Mouse (Mus musculus) macrophage (primary cell): ENCODE measurements at regions not wholly inside any gene's neighbourhood (a gene's known extent, or its start where the extent isn't known, plus 50 kb on each side); places are given as distances from the start of the nearest gene placed in this dataset.
A peak's percentile ranks its signal among the peaks of the same experiment; 100 is the strongest.

ENCODE experiments used
- H3K27ac ChIP-seq: fragments of 350-480 bp; formaldehyde crosslinking; 2 replicates; pipeline ENCODE4 v1.9.0; 2021
- H3K36me3 ChIP-seq: fragments of 350-480 bp; formaldehyde crosslinking; 2 replicates; pipeline ENCODE4 v1.9.0; 2021; ENCODE audit errors: inconsistent target
- H3K4me3 ChIP-seq: fragments of 350-480 bp; formaldehyde crosslinking; 2 replicates; pipeline ENCODE4 v1.9.0; 2021; ENCODE audit errors: inconsistent target
- H3K79me2 ChIP-seq: fragments of 350-480 bp; formaldehyde crosslinking; 2 replicates; pipeline ENCODE4 v1.9.0; 2021; ENCODE audit errors: inconsistent target
- WGBS: methylation state at CpG from one replicate; pipeline ENCODE4 v1.1.7; 2026; ENCODE audit warnings: inconsistent platforms; ENCODE audit not compliant: missing documents; 5-methylcytosine and 5-hydroxymethylcytosine counted together

DNA sequence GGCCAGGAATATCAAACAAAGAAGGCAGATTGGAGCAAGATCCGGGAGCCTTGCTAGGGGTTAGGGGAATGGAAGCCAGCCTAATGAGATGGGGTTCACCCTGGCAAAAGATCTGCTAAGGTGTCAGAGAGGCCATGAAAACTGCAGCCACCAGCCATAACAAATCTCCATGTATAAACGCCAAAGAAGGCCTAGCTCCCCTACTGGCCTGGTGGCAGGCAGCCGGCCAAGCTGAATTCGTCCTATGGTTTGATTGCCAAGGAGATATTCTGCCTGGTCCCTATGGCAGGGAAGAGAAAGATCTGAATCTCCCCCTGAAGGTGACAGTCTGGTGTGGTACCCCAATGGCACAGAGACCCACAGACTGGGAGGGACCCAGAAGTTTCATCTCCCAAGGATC, 104.8 kb upstream of the E030018B13Rik start:
- Histone ChIP-seq H3K27ac (no peak overlapping the region), H3K36me3 (no peaks in the 10 kb centered on the region), H3K79me2 (no peaks in the 10 kb centered on the region), H3K4me3 (no peak overlapping the region)
- 100% methylated on average over 4 of the region's 4 CpGs for WGBS

DNA sequence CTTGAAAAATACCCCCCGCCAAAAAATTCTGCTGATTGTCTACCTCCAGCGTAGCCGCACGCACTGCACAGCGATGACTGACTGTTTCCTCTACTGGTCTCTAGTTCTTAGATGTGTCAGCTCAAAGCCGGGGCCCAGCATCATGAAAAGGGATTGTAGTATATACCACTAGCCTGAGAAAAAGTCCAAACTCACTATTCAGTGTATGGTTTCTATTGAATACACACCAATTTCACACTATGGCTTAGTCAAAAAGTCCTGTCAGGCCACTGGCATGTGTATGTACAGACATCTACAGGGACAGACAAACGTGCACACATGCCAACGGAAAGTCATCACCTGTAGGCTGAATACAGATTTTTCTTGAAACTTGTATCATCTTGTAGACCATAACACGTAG, 101.1 kb upstream of the E030018B13Rik start:
- Histone ChIP-seq H3K36me3 (no peaks in the 10 kb centered on the region), H3K27ac (no peak overlapping the region), H3K4me3 (no peak overlapping the region), H3K79me2 (no peaks in the 10 kb centered on the region)
- 94% methylated on average over 8 of the region's 9 CpGs for WGBS

DNA sequence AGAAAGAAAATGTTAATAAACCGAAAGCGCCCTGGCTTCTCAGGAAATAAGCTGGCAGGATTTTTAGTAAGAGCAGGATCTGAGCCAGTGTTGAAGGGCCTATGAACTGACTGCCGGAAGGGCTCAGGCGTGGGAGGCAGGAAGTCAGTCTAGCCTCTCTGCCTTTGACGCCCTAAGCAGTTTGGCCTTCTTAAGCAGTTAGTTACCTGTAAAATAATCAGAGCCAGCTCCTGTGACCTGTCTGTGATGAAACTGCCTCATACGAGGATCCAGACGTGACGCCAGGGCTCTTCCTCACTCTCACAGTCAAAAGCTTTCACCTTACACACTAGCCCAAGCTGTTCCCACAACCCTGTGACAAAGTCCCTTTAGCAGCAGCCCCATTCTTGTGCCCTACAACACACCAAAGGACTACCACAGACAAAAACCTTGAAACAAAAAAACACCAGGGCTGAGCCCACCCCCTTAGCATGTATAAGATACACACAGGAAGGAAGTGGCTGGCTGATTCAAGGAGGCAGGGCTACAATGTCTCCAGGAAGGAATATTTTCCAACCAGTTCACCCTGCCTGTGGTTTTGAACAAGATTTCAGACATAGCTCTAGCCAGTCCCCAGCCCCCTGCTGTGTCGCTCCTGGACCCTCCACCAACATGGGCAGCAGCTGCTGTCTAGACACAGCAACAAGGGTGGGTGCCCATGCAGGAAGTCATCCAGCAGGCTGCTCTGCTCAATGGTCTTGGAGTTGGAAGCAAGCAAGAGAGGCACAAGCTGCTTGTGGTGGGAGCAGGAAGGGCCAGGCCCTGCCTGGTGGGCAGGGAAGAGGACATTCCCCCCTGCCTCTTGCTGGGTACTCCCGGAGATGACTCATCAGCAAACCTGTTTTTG, 100.4 kb upstream of the E030018B13Rik start:
- Histone ChIP-seq H3K27ac (peak overlapping the region; percentile 35), H3K4me3 (no peak overlapping the region), H3K36me3 (no peaks in the 10 kb centered on the region), H3K79me2 (no peaks in the 10 kb centered on the region)
- 52% methylated on average over 10 of the region's 10 CpGs for WGBS

DNA sequence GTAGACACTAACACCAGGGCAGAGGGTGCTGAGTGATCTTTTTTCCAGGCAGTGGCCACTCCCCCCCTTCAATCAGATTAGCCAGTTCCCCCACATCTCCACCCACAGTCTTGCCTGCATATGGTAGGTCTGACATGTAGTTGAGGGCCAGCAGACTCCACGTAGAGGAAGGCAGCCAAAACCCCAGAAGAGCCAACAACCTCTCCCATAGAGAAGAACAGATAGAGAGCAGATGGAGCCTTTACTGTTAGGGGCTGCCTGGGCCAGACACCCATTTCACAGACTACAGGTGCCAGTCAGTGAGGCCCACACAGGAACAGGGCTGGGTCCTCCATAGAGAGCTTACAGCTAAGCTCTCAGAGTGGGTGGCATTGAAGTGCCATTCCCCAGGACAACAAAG, 99.2 kb upstream of the E030018B13Rik start:
- H3K4me3 ChIP-seq, result no peak overlapping the region
- no peak overlapping the region for H3K27ac ChIP-seq
- no peaks in the 10 kb centered on the region for H3K79me2 ChIP-seq
- H3K36me3 ChIP-seq, result no peaks in the 10 kb centered on the region
- WGBS, result 100% methylated on average over 1 of the region's 1 CpGs

DNA sequence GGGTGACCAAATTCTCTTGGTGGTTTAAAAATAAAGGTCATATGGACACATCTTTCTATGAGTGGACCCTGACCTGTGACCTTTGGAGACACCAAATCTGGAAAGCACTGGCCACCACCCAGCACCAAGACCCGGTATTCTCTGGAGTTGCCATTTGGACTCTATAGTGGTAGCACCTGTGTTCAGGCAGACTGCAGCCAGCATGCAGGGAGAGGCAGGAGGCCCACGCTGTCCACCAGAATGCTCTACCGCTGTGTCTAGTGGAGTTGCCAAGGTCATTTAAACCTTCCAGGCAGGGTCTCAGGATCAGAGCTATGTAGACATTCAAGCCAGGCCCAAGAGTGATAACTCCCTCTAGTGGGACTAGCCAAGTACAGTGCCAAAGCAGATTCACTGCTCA, 98.6 kb upstream of the E030018B13Rik start:
- no peak overlapping the region for H3K4me3 ChIP-seq
- 93% methylated on average over 3 of the region's 3 CpGs for WGBS
- H3K79me2 ChIP-seq, result no peaks in the 10 kb centered on the region
- no peak overlapping the region for H3K27ac ChIP-seq
- no peaks in the 10 kb centered on the region for H3K36me3 ChIP-seq

DNA sequence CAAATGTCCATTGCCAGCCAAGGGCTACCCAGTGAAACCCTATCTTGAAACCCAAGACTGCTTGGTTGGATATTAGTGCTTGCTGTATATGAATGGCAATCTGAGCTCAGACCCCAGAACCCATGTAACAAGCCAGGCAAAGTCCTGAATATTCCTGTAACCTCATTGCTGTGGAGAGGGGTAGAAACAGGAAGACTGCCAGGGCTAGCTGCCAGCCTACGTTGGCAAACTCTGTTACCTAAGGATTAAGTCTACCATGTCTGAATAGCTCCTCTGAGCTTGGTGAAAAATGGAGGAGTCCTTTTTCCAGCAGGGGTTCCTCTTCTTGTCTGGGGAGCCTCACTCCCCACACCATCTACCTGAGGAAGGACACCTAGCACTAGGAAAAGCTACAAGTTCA, 96.4 kb upstream of the E030018B13Rik start:
- no peaks in the 10 kb centered on the region for H3K36me3 ChIP-seq
- H3K27ac ChIP-seq, result no peak overlapping the region
- no peaks in the 10 kb centered on the region for H3K79me2 ChIP-seq
- WGBS, result 88% methylated on average over 1 of the region's 1 CpGs
- H3K4me3 ChIP-seq, result no peak overlapping the region

DNA sequence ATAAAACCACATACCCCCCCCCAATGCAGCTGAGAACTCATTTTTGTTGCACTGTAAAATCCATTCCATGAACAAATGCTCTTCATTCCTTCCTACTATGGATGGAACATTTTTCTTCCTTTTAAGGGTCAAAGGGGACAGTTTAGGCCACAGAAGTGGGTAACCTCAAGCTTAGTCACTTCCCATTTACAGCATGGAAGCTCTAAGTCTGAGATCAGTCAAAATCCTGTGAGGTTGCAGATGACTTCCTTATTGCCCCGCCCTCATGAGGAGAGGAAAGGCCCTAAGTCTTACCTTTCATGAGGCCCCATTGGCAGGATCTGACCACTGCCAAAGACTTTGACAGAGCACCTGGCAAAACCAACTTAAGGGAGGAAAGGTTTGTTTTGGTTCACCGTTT, 94.7 kb upstream of the E030018B13Rik start:
- Histone ChIP-seq H3K79me2 (no peaks in the 10 kb centered on the region), H3K36me3 (no peaks in the 10 kb centered on the region), H3K27ac (peak overlapping the region; percentile 12; the same call in 1 of the 2 replicates), H3K4me3 (no peak overlapping the region)
- 8% methylated on average over 2 of the region's 2 CpGs for WGBS

DNA sequence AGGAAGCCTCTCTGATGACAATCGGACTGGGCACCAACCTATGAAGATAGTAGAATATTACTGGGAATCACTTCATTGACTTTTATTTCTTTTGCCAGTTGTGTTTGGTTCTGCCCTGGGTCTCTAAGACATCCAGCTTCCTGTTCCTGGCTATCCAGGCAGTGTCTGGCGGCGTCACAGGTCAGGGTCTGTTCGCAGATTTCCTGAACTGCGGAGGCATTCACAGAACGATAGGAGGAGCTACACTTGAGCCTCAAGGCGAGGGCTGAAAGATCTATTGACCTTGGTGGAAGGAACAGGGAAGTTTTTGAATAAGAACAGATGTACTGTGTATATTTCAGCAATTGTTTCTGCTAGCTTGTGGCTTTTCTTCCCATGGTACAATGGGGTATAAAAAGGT, 92.6 kb upstream of the E030018B13Rik start:
- Histone ChIP-seq H3K36me3 (no peaks in the 10 kb centered on the region), H3K27ac (no peak overlapping the region), H3K4me3 (no peak overlapping the region), H3K79me2 (no peaks in the 10 kb centered on the region)
- 37% methylated on average over 7 of the region's 7 CpGs for WGBS

DNA sequence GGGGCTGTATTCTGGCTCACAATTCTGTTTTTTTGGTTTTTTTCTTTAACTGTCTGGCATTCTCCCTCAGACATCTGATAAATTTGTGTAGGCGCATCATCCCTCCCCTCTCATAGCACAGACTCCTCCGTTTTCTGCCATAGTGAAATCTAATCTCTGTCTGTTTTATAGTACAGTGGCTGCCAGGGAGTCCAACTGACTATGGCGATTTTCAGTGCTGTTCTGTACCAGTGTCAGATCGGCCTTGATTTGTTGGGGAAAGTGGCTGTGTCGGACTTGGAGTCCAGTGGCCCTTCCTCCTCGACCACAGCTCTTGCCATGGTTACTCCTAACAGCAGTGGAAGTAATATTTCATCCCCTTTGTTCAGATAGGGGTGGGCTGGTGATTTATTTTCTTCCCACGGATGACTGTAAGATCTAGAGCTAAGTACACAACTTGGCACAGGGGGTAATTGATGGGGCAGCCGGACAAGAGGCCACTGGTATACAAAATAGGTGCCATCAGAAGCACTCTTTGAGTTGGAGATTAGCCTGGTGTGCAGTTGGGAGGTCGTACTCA, 87.2 kb upstream of the E030018B13Rik start:
- Histone ChIP-seq H3K79me2 (no peaks in the 10 kb centered on the region), H3K27ac (no peak overlapping the region), H3K4me3 (no peak overlapping the region), H3K36me3 (no peaks in the 10 kb centered on the region)
- WGBS, result 79% methylated on average over 9 of the region's 9 CpGs

DNA sequence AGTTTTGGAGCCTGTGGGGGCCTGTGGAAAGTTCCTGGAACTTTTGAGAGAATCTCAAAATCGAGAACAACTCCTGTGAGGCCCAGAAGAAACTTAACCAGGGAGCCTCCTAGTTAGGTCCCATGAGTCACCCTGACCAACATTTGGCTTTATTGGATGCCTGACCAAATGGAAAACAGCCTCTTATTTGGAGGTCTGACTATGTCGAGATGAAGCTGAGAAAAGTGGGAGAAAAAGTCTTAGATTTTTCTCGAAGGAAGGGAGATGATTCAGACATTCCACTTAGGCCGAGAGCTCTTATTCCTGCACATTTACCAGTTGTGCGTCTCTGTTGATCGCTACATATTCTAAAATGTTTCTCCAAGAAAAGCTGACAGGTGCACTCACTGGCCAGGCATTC, 83.0 kb upstream of the E030018B13Rik start:
- Histone ChIP-seq H3K27ac (no peak overlapping the region), H3K79me2 (no peaks in the 10 kb centered on the region), H3K4me3 (no peak overlapping the region), H3K36me3 (no peaks in the 10 kb centered on the region)
- 95% methylated on average over 6 of the region's 6 CpGs for WGBS

DNA sequence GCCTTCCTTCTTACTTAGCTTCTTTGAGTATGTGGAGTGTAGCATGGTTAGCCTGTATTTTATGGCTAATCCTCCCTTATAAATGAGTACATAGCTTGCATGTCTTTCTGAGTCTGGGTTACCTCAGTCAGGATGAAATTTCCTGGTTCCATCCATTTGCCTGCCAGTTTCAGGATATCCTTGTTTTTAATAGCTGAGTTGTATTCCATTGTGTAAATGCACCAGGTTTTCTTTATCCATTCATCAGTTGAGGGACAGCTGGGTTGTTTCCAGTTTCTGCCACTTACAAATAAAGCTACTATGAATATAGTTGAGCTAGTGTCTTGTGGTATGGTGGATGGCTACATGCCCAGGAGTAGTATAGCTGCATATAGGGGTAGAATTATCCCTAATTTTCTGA, 80.7 kb upstream of the E030018B13Rik start:
- Histone ChIP-seq H3K36me3 (no peaks in the 10 kb centered on the region), H3K79me2 (no peaks in the 10 kb centered on the region), H3K4me3 (no peak overlapping the region), H3K27ac (no peak overlapping the region)
